Mouse (Mus musculus): ENCODE data around the gene Tbx6. TPM values are rescaled to one million over a fixed set of nuclear protein-coding genes. Genes with fewer than 3 reads are reported as not detected.

Tbx6 gene
- polyA plus RNA-seq, 1 experiment from 2014 or later = 0.29 TPM

GRCm38 (mm10) chr7:126779983-126780970 is 1.0 kb upstream of the Tbx6 start:
- Histone ChIP-seq H3K4me2 (ENCODE audit: low read depth, low read length) (peak overlapping the region; percentile 88), H3K36me3 (replicated peaks; ENCODE audit: insufficient read depth, low read length) (peaks cover 30% of the 10 kb centered on the region), H3K4me1 (ENCODE audit: insufficient read depth) (peaks cover 53% of the 10 kb centered on the region), H3K9ac (replicated peaks) (peak overlapping the region; percentile 57), H3K4me3 (ENCODE audit: low read depth, low read length) (peak overlapping the region; percentile 47), H3K27me3 (ENCODE audit: insufficient read depth, low read length) (no peaks in the 10 kb centered on the region), H3K27ac (ENCODE audit: low read depth) (peak overlapping the region; percentile 41), H3K9me3 (ENCODE audit: low read length) (no peaks in the 10 kb centered on the region)
- ATAC-seq (peak; percentile 58), DNase-seq (peak; percentile 92)
- TF ChIP-seq CTCF (IDR thresholded peaks at IDR 0.05; ENCODE audit: low read depth) = peak; percentile 98
- no peak for TF ChIP-seq EP300 (IDR thresholded peaks at IDR 0.05; ENCODE audit: low read depth)
- 1% methylated on average over 21 of the region's 21 CpGs for WGBS (ENCODE audit: insufficient replicate concordance)

- TF ChIP-seq EP300 (IDR thresholded peaks at IDR 0.05; ENCODE audit: low read depth) (no peak), CTCF (IDR thresholded peaks at IDR 0.05; ENCODE audit: low read depth) (no peak)
- Histone ChIP-seq H3K4me2 (ENCODE audit: low read depth, low read length) (no peak overlapping the region), H3K36me3 (replicated peaks; ENCODE audit: insufficient read depth, low read length) (peaks cover 45% of the 10 kb centered on the region), H3K27me3 (ENCODE audit: insufficient read depth, low read length) (no peaks in the 10 kb centered on the region), H3K4me3 (ENCODE audit: low read depth, low read length) (no peak overlapping the region), H3K4me1 (ENCODE audit: insufficient read depth) (peaks cover 44% of the 10 kb centered on the region), H3K9ac (replicated peaks) (peak overlapping the region; percentile 57; the same call in 1 of the 2 replicates), H3K9me3 (ENCODE audit: low read length) (no peaks in the 10 kb centered on the region), H3K27ac (ENCODE audit: low read depth) (peak overlapping the region; percentile 48; the same call in 1 of the 2 replicates)
- ATAC-seq (peak; percentile 9; the same call in 1 of the 2 replicates), DNase-seq (no peak)
- 59% methylated on average over 11 of the region's 11 CpGs for WGBS (ENCODE audit: insufficient replicate concordance)
Observed at GRCm38 (mm10) chr7:126781661-126782370, 533 bp downstream of the Tbx6 start.

- H3K9me3 ChIP-seq (ENCODE audit: low read length) = no peaks in the 10 kb centered on the region
- WGBS (ENCODE audit: insufficient replicate concordance) = 73% methylated on average over 13 of the region's 13 CpGs
- no peak overlapping the region for H3K27ac ChIP-seq (ENCODE audit: low read depth)
- DNase-seq = no peak
- H3K27me3 ChIP-seq (ENCODE audit: insufficient read depth, low read length) = no peaks in the 10 kb centered on the region
- TF ChIP-seq CTCF (IDR thresholded peaks at IDR 0.05; ENCODE audit: low read depth) (no peak), EP300 (IDR thresholded peaks at IDR 0.05; ENCODE audit: low read depth) (no peak)
- no peak overlapping the region for H3K4me3 ChIP-seq (ENCODE audit: low read depth, low read length)
- H3K4me2 ChIP-seq (ENCODE audit: low read depth, low read length) = no peak overlapping the region
- H3K4me1 ChIP-seq (ENCODE audit: insufficient read depth) = peaks cover 40% of the 10 kb centered on the region
- peaks cover 54% of the 10 kb centered on the region for H3K36me3 ChIP-seq (replicated peaks; ENCODE audit: insufficient read depth, low read length)
- H3K9ac ChIP-seq (replicated peaks) = no peak overlapping the region
- no peak for ATAC-seq
Observed at GRCm38 (mm10) chr7:126782693-126783092, 1.4 kb downstream of the Tbx6 start.

GRCm38 (mm10) chr7:126784469-126784868 is 3.2 kb downstream of the Tbx6 start:
- Histone ChIP-seq H3K9me3 (ENCODE audit: low read length) (no peaks in the 10 kb centered on the region), H3K27me3 (ENCODE audit: insufficient read depth, low read length) (no peaks in the 10 kb centered on the region), H3K4me3 (ENCODE audit: low read depth, low read length) (no peak overlapping the region), H3K4me2 (ENCODE audit: low read depth, low read length) (no peak overlapping the region), H3K36me3 (replicated peaks; ENCODE audit: insufficient read depth, low read length) (peaks cover 57% of the 10 kb centered on the region), H3K9ac (replicated peaks) (no peak overlapping the region), H3K4me1 (ENCODE audit: insufficient read depth) (peaks cover 32% of the 10 kb centered on the region), H3K27ac (ENCODE audit: low read depth) (no peak overlapping the region)
- ATAC-seq = no peak
- no peak for DNase-seq
- 90% methylated on average over 7 of the region's 7 CpGs for WGBS (ENCODE audit: insufficient replicate concordance)
- TF ChIP-seq EP300 (IDR thresholded peaks at IDR 0.05; ENCODE audit: low read depth) (no peak), CTCF (IDR thresholded peaks at IDR 0.05; ENCODE audit: low read depth) (no peak)

- H3K4me3 ChIP-seq (ENCODE audit: low read depth, low read length) = no peak overlapping the region
- no peak overlapping the region for H3K9ac ChIP-seq (replicated peaks)
- no peaks in the 10 kb centered on the region for H3K27me3 ChIP-seq (ENCODE audit: insufficient read depth, low read length)
- H3K27ac ChIP-seq (ENCODE audit: low read depth) = no peak overlapping the region
- WGBS (ENCODE audit: insufficient replicate concordance) = 91% methylated on average over 4 of the region's 4 CpGs
- H3K4me1 ChIP-seq (ENCODE audit: insufficient read depth) = peaks cover 26% of the 10 kb centered on the region
- peaks cover 63% of the 10 kb centered on the region for H3K36me3 ChIP-seq (replicated peaks; ENCODE audit: insufficient read depth, low read length)
- no peak for DNase-seq
- TF ChIP-seq EP300 (IDR thresholded peaks at IDR 0.05; ENCODE audit: low read depth) (no peak), CTCF (IDR thresholded peaks at IDR 0.05; ENCODE audit: low read depth) (no peak)
- H3K4me2 ChIP-seq (ENCODE audit: low read depth, low read length) = no peak overlapping the region
- no peaks in the 10 kb centered on the region for H3K9me3 ChIP-seq (ENCODE audit: low read length)
- ATAC-seq = no peak
Observed at GRCm38 (mm10) chr7:126785056-126785455, 3.8 kb downstream of the Tbx6 start.

GRCm38 (mm10) chr7:126786142-126786541 is 4.9 kb downstream of the Tbx6 start:
- Histone ChIP-seq H3K9ac (replicated peaks) (no peak overlapping the region), H3K27me3 (ENCODE audit: insufficient read depth, low read length) (no peaks in the 10 kb centered on the region), H3K4me3 (ENCODE audit: low read depth, low read length) (no peak overlapping the region), H3K27ac (ENCODE audit: low read depth) (no peak overlapping the region), H3K36me3 (replicated peaks; ENCODE audit: insufficient read depth, low read length) (peaks cover 66% of the 10 kb centered on the region), H3K4me2 (ENCODE audit: low read depth, low read length) (no peak overlapping the region), H3K9me3 (ENCODE audit: low read length) (no peaks in the 10 kb centered on the region), H3K4me1 (ENCODE audit: insufficient read depth) (peaks cover 23% of the 10 kb centered on the region)
- ATAC-seq = no peak
- DNase-seq = no peak
- 91% methylated on average over 14 of the region's 14 CpGs for WGBS (ENCODE audit: insufficient replicate concordance)
- TF ChIP-seq EP300 (IDR thresholded peaks at IDR 0.05; ENCODE audit: low read depth) = no peak
- no peak for TF ChIP-seq CTCF (IDR thresholded peaks at IDR 0.05; ENCODE audit: low read depth)

All from liver, postnatal 0 days (tissue).